Mouse (Mus musculus) ES-E14 (cell line): ENCODE data around the gene Kcnk18. TPM values are rescaled to one million over a fixed set of nuclear protein-coding genes. Genes with fewer than 3 reads are reported as not detected.

Experiments used
- DNase-seq: peaks from one replicate; pipeline ENCODE4 v3.0.0-alpha.2; 2013; ENCODE audit warnings: low read depth, low spot score
- H3K27ac ChIP-seq: 2 replicates; pipeline ENCODE4 v1.5.1; 2012; ENCODE audit warnings: low read depth, mild to moderate bottlenecking, low read length, moderate library complexity, mixed read lengths; ENCODE audit not compliant: poor library complexity, insufficient read depth, severe bottlenecking
- H3K36me3 ChIP-seq: 2 replicates; pipeline ENCODE4 v1.6.1; 2012; ENCODE audit warnings: mild to moderate bottlenecking, low read length, moderate library complexity, mixed read lengths; ENCODE audit not compliant: control insufficient read depth, poor library complexity, insufficient read depth, severe bottlenecking
- H3K4me1 ChIP-seq, 2 experiments: fragments of 150-350 bp in 1 of 2; sonication (generic) in 1 of 2; 2 replicates each; pipeline ENCODE4 v1.6.1; 2012; ENCODE audit warnings: low read length in 2 of 2, mild to moderate bottlenecking in 1 of 2, mixed read lengths in 1 of 2; ENCODE audit not compliant: control insufficient read depth in 2 of 2, insufficient read depth in 2 of 2, poor library complexity in 1 of 2
- H3K4me3 ChIP-seq, 2 experiments: fragments of 150-350 bp in 1 of 2; sonication (generic) in 1 of 2; 2 replicates each; pipeline ENCODE4 v1.5.1; 2012; ENCODE audit warnings: low read length in 2 of 2, low read depth in 1 of 2, mild to moderate bottlenecking in 1 of 2, mixed read lengths in 1 of 2; ENCODE audit not compliant: insufficient read depth in 1 of 2, poor library complexity in 1 of 2, severe bottlenecking in 1 of 2
- H3K9ac ChIP-seq: 2 replicates; pipeline ENCODE4 v1.6.1; 2012; ENCODE audit warnings: low read depth, mild to moderate bottlenecking, low read length, mixed read lengths; ENCODE audit not compliant: poor library complexity, insufficient read depth, severe bottlenecking
- H3K9me3 ChIP-seq: fragments of 150-350 bp; sonication (generic); 2 replicates; pipeline ENCODE4 v1.6.1; 2012; ENCODE audit warnings: low read depth, mild to moderate bottlenecking, low read length; ENCODE audit not compliant: control insufficient read depth, insufficient read depth
- CHD2 ChIP-seq: IDR thresholded peaks from 2 replicates; pipeline ENCODE4 v1.6.1; 2014; ENCODE audit warnings: mild to moderate bottlenecking, low read depth, low read length, inconsistent platforms
- HCFC1 ChIP-seq: IDR thresholded peaks from 2 replicates; pipeline ENCODE4 v1.6.1; 2012; ENCODE audit warnings: low read length, inconsistent platforms, borderline replicate concordance; ENCODE audit not compliant: insufficient read depth
- MAFK ChIP-seq: IDR thresholded peaks from 2 replicates; pipeline ENCODE4 v1.6.1; 2014; ENCODE audit warnings: mild to moderate bottlenecking, low read depth, low read length, inconsistent platforms; ENCODE audit not compliant: insufficient read depth
- ZC3H11A ChIP-seq: IDR thresholded peaks from 2 replicates; pipeline ENCODE4 v1.6.1; 2012; ENCODE audit warnings: low read depth, mild to moderate bottlenecking, inconsistent platforms, low read length, borderline replicate concordance
- ZNF384 ChIP-seq: IDR thresholded peaks from 2 replicates; pipeline ENCODE4 v1.6.1; 2012; ENCODE audit warnings: low read depth, low read length, inconsistent platforms
- in situ Hi-C, 2 experiments: fragments of 600-800 bp; cut with MboI; formaldehyde crosslinking; loops; one replicate each; pipeline ENCODE4 v1.15.1; 2025; ENCODE audit warnings: low sequenced_read_pairs in 2 of 2, inconsistent platforms in 1 of 2; ENCODE audit not compliant: unreplicated experiment in 2 of 2
- total RNA-seq: library from RNA; depleted of rRNA; stranded (reverse); fragments of 300-350 nt; gene quantifications from 2 replicates; pipeline ENCODE4 v1.2.3, GENCODE M21; 2012

Gene Kcnk18
- total RNA-seq, 1 experiment, result 0.18 TPM

GRCm38 (mm10) chr19:59193986-59194820, 24.8 kb upstream of the Kcnk18 start:
- Histone ChIP-seq H3K27ac (no peak overlapping the region), H3K9ac (no peak overlapping the region), H3K4me3 (peak overlapping the region; percentile 5 to 33; a peak in 3 of 4 replicates), H3K36me3 (no peaks in the 10 kb centered on the region), H3K4me1 (no peaks in the 10 kb centered on the region), H3K9me3 (no peaks in the 10 kb centered on the region)
- no peak for DNase-seq
- in situ Hi-C loops, result no loop called here
- TF ChIP-seq ZC3H11A (no peak), CHD2 (no peak), ZNF384 (no peak), MAFK (no peak), HCFC1 (no peak)

DNA sequence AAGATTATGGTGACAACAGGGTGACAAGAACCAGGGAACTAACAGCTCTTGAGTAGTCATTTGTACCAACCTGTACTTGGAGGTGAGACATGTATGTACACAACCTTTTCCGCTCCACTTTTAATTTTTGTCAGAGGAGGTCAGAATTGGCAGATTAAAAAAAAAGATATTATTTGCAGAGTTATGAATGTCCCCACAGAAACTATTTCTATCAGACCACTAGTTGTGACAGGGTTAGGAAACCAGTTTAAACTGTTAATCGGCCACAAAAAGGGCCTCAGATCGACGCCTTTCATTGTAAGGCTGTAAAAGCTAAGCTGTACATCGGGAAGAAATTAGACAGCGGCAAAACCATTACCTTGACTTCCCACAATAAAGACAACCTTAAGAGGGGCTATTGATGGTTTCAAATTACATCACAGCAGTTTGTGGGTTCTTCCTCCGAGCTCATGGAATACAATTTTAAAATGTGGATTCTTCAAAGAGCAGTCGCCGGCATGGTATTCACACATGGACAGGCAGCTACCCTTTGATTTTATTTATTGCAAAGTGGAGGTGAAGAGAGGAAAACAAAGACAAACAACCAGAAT, 23.7 kb upstream of the Kcnk18 start:
- no peak for TF ChIP-seq HCFC1
- TF ChIP-seq MAFK, result no peak
- TF ChIP-seq CHD2, result no peak
- TF ChIP-seq ZC3H11A, result no peak
- TF ChIP-seq ZNF384, result no peak
- H3K4me1 ChIP-seq, result no peaks in the 10 kb centered on the region
- no peak overlapping the region for H3K9ac ChIP-seq
- H3K9me3 ChIP-seq, result no peaks in the 10 kb centered on the region
- no peak for DNase-seq
- no peak overlapping the region for H3K4me3 ChIP-seq
- H3K36me3 ChIP-seq, result no peaks in the 10 kb centered on the region
- H3K27ac ChIP-seq, result no peak overlapping the region
- in situ Hi-C loops, result no loop called here

DNA sequence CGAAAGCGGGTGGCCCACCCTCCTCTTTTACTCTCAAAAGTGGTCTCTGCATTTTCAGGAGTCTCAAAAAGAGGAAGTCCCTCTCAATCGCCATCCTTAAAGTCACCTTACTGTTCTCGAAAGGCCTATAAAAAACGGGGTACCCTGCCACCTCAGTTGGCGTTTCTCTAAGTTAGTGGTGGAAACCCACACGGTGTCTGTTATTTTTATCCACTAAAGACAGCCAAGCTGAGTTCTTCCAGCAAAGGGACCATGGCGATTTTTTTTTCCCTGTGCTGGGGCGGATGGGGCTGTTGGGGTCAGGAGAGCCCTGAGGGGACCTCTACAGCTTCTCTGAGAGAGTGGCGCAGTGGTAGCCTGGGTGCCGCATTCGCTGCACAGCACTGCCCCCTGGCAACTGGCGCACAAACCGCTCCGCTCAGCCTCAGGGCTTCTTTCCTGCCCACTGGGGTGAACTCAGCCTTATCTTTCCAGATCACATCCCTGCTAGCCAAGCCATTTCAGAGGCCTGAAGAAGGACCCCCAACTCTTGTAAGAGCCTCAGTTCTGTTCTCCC, 22.8 kb upstream of the Kcnk18 start:
- H3K9me3 ChIP-seq, result no peaks in the 10 kb centered on the region
- TF ChIP-seq ZNF384 (no peak), HCFC1 (no peak), ZC3H11A (0 out of 2 replicates have a peak, but pooled peaks have one; percentile 43)
- no peaks in the 10 kb centered on the region for H3K4me1 ChIP-seq
- DNase-seq, result no peak
- no peak overlapping the region for H3K4me3 ChIP-seq
- no peak overlapping the region for H3K9ac ChIP-seq
- H3K27ac ChIP-seq, result no peak overlapping the region
- no peaks in the 10 kb centered on the region for H3K36me3 ChIP-seq
- in situ Hi-C loops, result no loop called here

- H3K27ac ChIP-seq, result no peak overlapping the region
- H3K36me3 ChIP-seq, result no peaks in the 10 kb centered on the region
- DNase-seq, result peak; percentile 59
- no peak overlapping the region for H3K9ac ChIP-seq
- peak; percentile 44; the same call in 1 of the 2 replicates for TF ChIP-seq ZC3H11A
- no peak for TF ChIP-seq HCFC1
- no peak for TF ChIP-seq ZNF384
- TF ChIP-seq MAFK, result no peak
- no peak for TF ChIP-seq CHD2
- H3K9me3 ChIP-seq, result no peaks in the 10 kb centered on the region
- no peak overlapping the region for H3K4me3 ChIP-seq
- in situ Hi-C loops, result no loop called here
- no peaks in the 10 kb centered on the region for H3K4me1 ChIP-seq
These were observed 20.9 kb upstream of the Kcnk18 start for GRCm38 (mm10) chr19:59198161-59198560.
